Mouse (Mus musculus): Measurements from ENCODE around the gene Ube2b. TPM values are rescaled to one million over a fixed set of nuclear protein-coding genes. Genes with fewer than 3 reads are reported as not detected.
A peak's percentile ranks its signal among the peaks of the same experiment; 100 is the strongest.

The Ube2b gene
- 100 to 1,000 TPM; 153 to 159 TPM for total RNA-seq (2021)
- long read RNA-seq, transcript Ube2b-201 (6 exons, 1,792 nt), result major isoform, 58 of 72 reads
- long read RNA-seq, partial matches to known transcripts, result 3 of 72 reads
- long read RNA-seq, other reads (novel, unspliced or antisense), result 8 of 72 reads

- DNase-seq (ENCODE audit: low spot score in 2 of 2), result peak; percentile 95 to 97
These were observed at the start of gene Ube2b for GRCm38 (mm10) chr11:52000290-52000962. TSS of gene Ube2b (minus strand) at chr11:52000762.

GRCm38 (mm10) chr11:52046446-52047165 lies 46.0 kb upstream of the Ube2b start:
- no peak for DNase-seq (ENCODE audit: low spot score in 2 of 2)

GRCm38 (mm10) chr11:52044156-52044555 lies 43.6 kb upstream of the Ube2b start:
- DNase-seq (ENCODE audit: low spot score in 2 of 2), result no peak

GRCm38 (mm10) chr11:52043224-52043623 lies 42.7 kb upstream of the Ube2b start:
- DNase-seq (ENCODE audit: low spot score in 2 of 2), result no peak

GRCm38 (mm10) chr11:52037659-52038058 lies 37.1 kb upstream of the Ube2b start:
- DNase-seq (ENCODE audit: low spot score in 2 of 2), result no peak

- no peak for DNase-seq (ENCODE audit: low spot score in 2 of 2)
These were observed 35.3 kb upstream of the Ube2b start for GRCm38 (mm10) chr11:52035905-52036304.

- DNase-seq (ENCODE audit: low spot score in 2 of 2), result peak; percentile 25 to 32
These were observed 33.4 kb upstream of the Ube2b start for GRCm38 (mm10) chr11:52033953-52034352.

GRCm38 (mm10) chr11:52032356-52032755 lies 31.8 kb upstream of the Ube2b start:
- no peak for DNase-seq (ENCODE audit: low spot score in 2 of 2)

GRCm38 (mm10) chr11:52018217-52018616 lies 17.7 kb upstream of the Ube2b start:
- no peak for DNase-seq (ENCODE audit: low spot score in 2 of 2)

- no peak for DNase-seq (ENCODE audit: low spot score in 2 of 2)
These were observed 11.0 kb upstream of the Ube2b start for GRCm38 (mm10) chr11:52011541-52011940.

GRCm38 (mm10) chr11:52011011-52011410 lies 10.4 kb upstream of the Ube2b start:
- DNase-seq (ENCODE audit: low spot score in 2 of 2), result no peak

- no peak for DNase-seq (ENCODE audit: low spot score in 2 of 2)
These were observed 5.0 kb upstream of the Ube2b start for GRCm38 (mm10) chr11:52005586-52005985.

- DNase-seq (ENCODE audit: low spot score in 2 of 2), result peak; percentile 84 to 90
These were observed 3.4 kb upstream of the Ube2b start, which contains the start of gene Cdkl3 for GRCm38 (mm10) chr11:52003772-52004528. TSS of gene Cdkl3 (plus strand) at chr11:52004221.

- DNase-seq (ENCODE audit: low spot score in 2 of 2), result no peak
These were observed 2.9 kb upstream of the Ube2b start for GRCm38 (mm10) chr11:52003505-52003771.

- no peak for DNase-seq (ENCODE audit: low spot score in 2 of 2)
These were observed 2.4 kb upstream of the Ube2b start for GRCm38 (mm10) chr11:52002842-52003504.

GRCm38 (mm10) chr11:52001861-52002260 lies 1.3 kb upstream of the Ube2b start:
- no peak for DNase-seq (ENCODE audit: low spot score in 2 of 2)

GRCm38 (mm10) chr11:52001341-52001740 lies 779 bp upstream of the Ube2b start:
- DNase-seq (ENCODE audit: low spot score in 2 of 2), result peak in 1 of 2 experiments; percentile 10

- DNase-seq (ENCODE audit: low spot score in 2 of 2), result peak in 1 of 2 experiments; percentile 46
These were observed 812 bp downstream of the Ube2b start for GRCm38 (mm10) chr11:51999611-52000289.

- no peak for DNase-seq (ENCODE audit: low spot score in 2 of 2)
These were observed 28.9 kb downstream of the Ube2b start for GRCm38 (mm10) chr11:51971644-51972043.

GRCm38 (mm10) chr11:51969511-51969910 lies 31.1 kb downstream of the Ube2b start:
- no peak for DNase-seq (ENCODE audit: low spot score in 2 of 2)

- DNase-seq (ENCODE audit: low spot score in 2 of 2), result no peak
These were observed 31.7 kb downstream of the Ube2b start for GRCm38 (mm10) chr11:51968896-51969295.
